Mouse (Mus musculus) midbrain, postnatal 0 days (tissue): ENCODE measurements around the gene Apbb2. TPM values are rescaled to one million over a fixed set of nuclear protein-coding genes. Genes with fewer than 3 reads are reported as not detected.

Experiments used
- ATAC-seq: fragments of 200-750 bp; cut with Nextera tagmentation; 2 replicates; pipeline ENCODE4 v1.8.0; 2017; ENCODE audit warnings: moderate number of reproducible peaks, mild to moderate bottlenecking, moderate TSS enrichment, moderate library complexity; ENCODE audit not compliant: low FRiP score
- DNase-seq: peaks from one replicate; pipeline ENCODE4 v3.0.0-alpha.2; 2015; ENCODE audit warnings: low spot score
- H3K27ac ChIP-seq: fragments of 300-500 bp; sonication (generic); 2 replicates; pipeline ENCODE4 v1.5.1; 2014; ENCODE audit warnings: low read depth, mild to moderate bottlenecking, low read length, mixed read lengths
- H3K27me3 ChIP-seq: fragments of 300-500 bp; sonication (generic); 2 replicates; pipeline ENCODE4 v1.6.1; 2014; ENCODE audit warnings: low read length, control low read depth, mixed read lengths; ENCODE audit not compliant: insufficient read depth
- H3K36me3 ChIP-seq: fragments of 300-500 bp; sonication (generic); 2 replicates; pipeline ENCODE4 v1.6.1; 2014; ENCODE audit warnings: low read length, control low read depth, mixed read lengths; ENCODE audit not compliant: insufficient read depth
- H3K4me1 ChIP-seq: fragments of 300-500 bp; sonication (generic); 2 replicates; pipeline ENCODE4 v1.6.1; 2014; ENCODE audit warnings: mild to moderate bottlenecking, control low read depth, antibody characterized with exemption, low read length, mixed read lengths; ENCODE audit not compliant: insufficient read depth
- H3K4me2 ChIP-seq: fragments of 300-500 bp; sonication (generic); 2 replicates; pipeline ENCODE4 v1.6.1; 2014; ENCODE audit warnings: low read depth, mild to moderate bottlenecking, low read length, mixed read lengths; ENCODE audit not compliant: poor library complexity, severe bottlenecking
- H3K4me3 ChIP-seq: fragments of 300-500 bp; sonication (generic); 2 replicates; pipeline ENCODE4 v1.5.1; 2014; ENCODE audit warnings: low read depth, mild to moderate bottlenecking, low read length, moderate library complexity
- H3K9ac ChIP-seq: fragments of 300-500 bp; sonication (generic); replicated peaks from 2 replicates; pipeline ENCODE4 v1.6.1; 2014; ENCODE audit warnings: mild to moderate bottlenecking, low read length, moderate library complexity, mixed read lengths; ENCODE audit not compliant: poor library complexity, severe bottlenecking
- H3K9me3 ChIP-seq: fragments of 300-500 bp; sonication (generic); 2 replicates; pipeline ENCODE4 v1.6.1; 2016; ENCODE audit warnings: low read length, control low read depth
- CTCF ChIP-seq: IDR thresholded peaks from 2 replicates; pipeline ENCODE4 v1.5.1; 2016; ENCODE audit warnings: antibody characterized with exemption, mild to moderate bottlenecking
- WGBS: fragments of 180-500 bp; shearing (Covaris S2); extraction: QIAGEN DNeasy Blood & Tissue Kit; methylation state at CpG from one replicate; pipeline ENCODE4 v1.1.7; 2014; 5-methylcytosine and 5-hydroxymethylcytosine counted together
- polyA plus RNA-seq: library from polyadenylated mRNA; unstranded; fragments of >200 nt; fragmentation: Nextera tagmentation; extraction: Ambion mirVana; gene quantifications from 2 replicates; pipeline ENCODE4 v1.2.1, GENCODE M21; 2015
- total RNA-seq: library from RNA; depleted of rRNA; stranded (reverse); fragments of >200 nt; gene quantifications from 2 replicates; pipeline ENCODE4 v1.2.3, GENCODE M21; 2014

Apbb2 gene
- total and polyA plus RNA-seq, 2 experiments from 2014 or later: 60.6 to 76.0 TPM

DNA sequence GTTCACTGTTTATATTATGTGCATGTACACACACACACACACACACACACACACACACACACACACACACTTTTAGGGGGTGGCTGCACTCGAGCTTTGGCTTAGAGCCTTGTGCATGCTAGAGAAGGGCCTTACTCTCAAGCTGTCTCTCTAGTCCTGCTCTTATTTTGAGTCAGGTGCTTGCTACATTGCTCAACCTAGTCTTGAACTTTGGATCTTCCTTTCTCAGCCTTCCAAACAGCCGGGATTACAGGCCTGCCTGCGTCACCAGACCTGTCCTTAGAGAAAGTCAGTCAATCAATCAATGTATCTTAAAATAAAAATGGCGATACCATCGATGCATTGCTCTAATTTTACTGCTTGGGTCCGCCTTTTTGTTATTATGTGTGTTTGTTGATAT lies 287.8 kb downstream of the Apbb2 start:
- H3K4me1 ChIP-seq: peaks cover 6% of the 10 kb centered on the region; the same call in 1 of the 2 replicates
- TF ChIP-seq CTCF: no peak
- WGBS: 93% methylated on average over 6 of the region's 6 CpGs
- DNase-seq (no peak), ATAC-seq (no peak)
- H3K4me3 ChIP-seq: no peak overlapping the region
- H3K36me3 ChIP-seq: no peaks in the 10 kb centered on the region
- H3K9me3 ChIP-seq: no peaks in the 10 kb centered on the region
- H3K9ac ChIP-seq: no peak overlapping the region
- no peaks in the 10 kb centered on the region for H3K27me3 ChIP-seq
- no peak overlapping the region for H3K27ac ChIP-seq
- no peak overlapping the region for H3K4me2 ChIP-seq

- no peak for DNase-seq
- H3K27me3 ChIP-seq: no peaks in the 10 kb centered on the region
- peak overlapping the region; percentile 62; the same call in 1 of the 2 replicates for H3K27ac ChIP-seq
- no peaks in the 10 kb centered on the region for H3K36me3 ChIP-seq
- no peak overlapping the region for H3K9ac ChIP-seq
- H3K4me2 ChIP-seq: peak overlapping the region; percentile 41; the same call in 1 of the 2 replicates
- ATAC-seq: no peak
- no peak for TF ChIP-seq CTCF
- peaks cover 6% of the 10 kb centered on the region; the same call in 1 of the 2 replicates for H3K4me1 ChIP-seq
- no peaks in the 10 kb centered on the region for H3K9me3 ChIP-seq
- 53% methylated on average over 7 of the region's 7 CpGs for WGBS
- no peak overlapping the region for H3K4me3 ChIP-seq
These were observed 289.8 kb downstream of the Apbb2 start for GRCm38 (mm10) chr5:66328766-66329165.

DNA sequence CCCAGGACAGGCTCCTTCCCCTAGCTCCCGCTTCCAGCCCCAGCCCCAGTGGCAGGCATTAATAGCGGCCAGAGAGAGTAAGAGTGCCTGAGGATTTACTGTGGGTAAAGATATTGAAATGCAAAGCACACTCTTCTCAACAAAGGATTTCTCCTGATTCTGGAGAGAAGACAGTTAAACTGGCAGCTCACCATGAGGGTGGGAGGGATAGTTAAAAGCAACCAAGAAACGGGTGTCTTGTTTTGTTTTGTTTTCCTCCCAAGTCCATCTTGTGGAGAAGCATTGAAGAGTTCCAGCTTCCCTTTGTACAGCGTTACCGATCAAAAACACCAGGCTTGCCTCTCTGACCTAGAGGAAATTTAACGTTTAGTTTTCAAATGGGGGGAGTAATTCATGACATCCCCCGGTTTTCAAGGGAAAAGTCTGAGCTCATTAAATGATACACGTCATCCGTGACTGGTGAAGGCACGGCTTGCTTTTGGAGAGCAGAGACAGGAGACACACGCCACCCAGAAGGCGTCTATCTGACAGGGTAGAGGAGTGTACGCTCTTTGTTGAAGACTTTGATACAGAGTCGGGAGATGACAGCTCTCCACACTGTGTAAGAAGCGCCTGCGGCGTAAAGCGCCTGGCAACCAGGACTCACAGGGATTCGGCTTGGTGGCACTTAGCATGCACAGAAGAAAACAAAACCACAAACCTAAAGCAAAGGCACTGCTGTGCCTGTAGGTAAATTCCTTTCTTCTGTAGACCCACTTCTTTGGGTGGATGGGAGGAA lies 290.4 kb downstream of the Apbb2 start:
- 12% methylated on average over 19 of the region's 19 CpGs for WGBS
- Histone ChIP-seq H3K27me3 (no peaks in the 10 kb centered on the region), H3K9ac (peak overlapping the region; percentile 50; the same call in 1 of the 2 replicates), H3K27ac (peak overlapping the region; percentile 62), H3K4me2 (peak overlapping the region; percentile 41), H3K4me1 (peaks cover 6% of the 10 kb centered on the region; the same call in 1 of the 2 replicates), H3K36me3 (no peaks in the 10 kb centered on the region), H3K9me3 (no peaks in the 10 kb centered on the region), H3K4me3 (peak overlapping the region; percentile 25)
- TF ChIP-seq CTCF: no peak
- ATAC-seq (peak; percentile 89), DNase-seq (peak; percentile 76)

GRCm38 (mm10) chr5:66326395-66326794 lies 292.2 kb downstream of the Apbb2 start:
- Histone ChIP-seq H3K4me3 (no peak overlapping the region), H3K9ac (no peak overlapping the region), H3K9me3 (no peaks in the 10 kb centered on the region), H3K4me2 (no peak overlapping the region), H3K27me3 (no peaks in the 10 kb centered on the region), H3K4me1 (peaks cover 6% of the 10 kb centered on the region; the same call in 1 of the 2 replicates), H3K36me3 (no peaks in the 10 kb centered on the region), H3K27ac (no peak overlapping the region)
- TF ChIP-seq CTCF: peak; percentile 92
- WGBS: 83% methylated on average over 7 of the region's 7 CpGs
- ATAC-seq (no peak), DNase-seq (no peak)

DNA sequence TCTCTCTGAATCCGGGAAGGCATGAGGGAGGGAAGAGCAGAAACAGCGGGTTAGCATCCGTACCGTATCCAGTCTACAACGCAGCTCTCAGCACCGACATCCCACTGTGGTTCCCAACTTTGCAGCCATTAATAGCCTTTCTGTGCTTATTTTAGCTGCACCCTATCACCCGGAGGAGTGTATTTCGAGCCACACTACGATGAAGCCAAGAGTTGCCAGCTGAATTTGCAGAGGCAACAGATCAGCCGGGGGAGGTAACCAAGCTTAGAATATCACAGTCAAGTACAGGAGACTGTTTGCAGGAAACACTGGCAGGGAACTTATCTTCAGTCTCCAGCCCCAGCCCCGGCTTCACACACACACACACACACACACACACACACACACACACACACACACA lies 295.0 kb downstream of the Apbb2 start:
- no peak overlapping the region for H3K27ac ChIP-seq
- ATAC-seq: no peak
- no peak for TF ChIP-seq CTCF
- no peak overlapping the region for H3K9ac ChIP-seq
- WGBS: 81% methylated on average over 11 of the region's 11 CpGs
- no peaks in the 10 kb centered on the region for H3K36me3 ChIP-seq
- no peaks in the 10 kb centered on the region for H3K9me3 ChIP-seq
- no peaks in the 10 kb centered on the region; the same call in 1 of the 2 replicates for H3K4me1 ChIP-seq
- H3K4me2 ChIP-seq: no peak overlapping the region
- no peak for DNase-seq
- no peaks in the 10 kb centered on the region for H3K27me3 ChIP-seq
- no peak overlapping the region for H3K4me3 ChIP-seq

DNA sequence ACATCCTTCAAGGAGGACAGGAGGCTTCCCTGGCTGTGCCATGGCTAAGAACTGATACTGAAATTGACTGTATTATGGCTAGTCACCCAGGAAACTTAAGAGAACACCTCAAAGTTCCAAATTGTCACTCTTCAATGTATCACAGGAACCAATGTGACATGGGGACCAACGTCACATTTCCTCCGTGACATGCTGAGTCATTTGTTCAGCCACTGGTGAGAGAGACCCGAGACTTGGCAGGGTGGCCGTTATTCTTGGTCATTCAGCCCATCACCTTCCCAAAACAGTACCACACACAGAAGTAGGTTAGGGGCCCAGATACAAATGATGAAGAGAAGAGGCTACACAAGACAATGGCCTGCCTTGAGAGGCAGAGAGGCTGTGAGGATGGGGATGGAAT lies 295.5 kb downstream of the Apbb2 start:
- DNase-seq (no peak), ATAC-seq (no peak)
- no peaks in the 10 kb centered on the region for H3K9me3 ChIP-seq
- H3K9ac ChIP-seq: no peak overlapping the region
- no peaks in the 10 kb centered on the region for H3K27me3 ChIP-seq
- no peak overlapping the region for H3K4me2 ChIP-seq
- no peaks in the 10 kb centered on the region for H3K4me1 ChIP-seq
- H3K27ac ChIP-seq: no peak overlapping the region
- H3K4me3 ChIP-seq: no peak overlapping the region
- TF ChIP-seq CTCF: no peak
- no peaks in the 10 kb centered on the region for H3K36me3 ChIP-seq
- 81% methylated on average over 4 of the region's 4 CpGs for WGBS
